Mouse (Mus musculus) heart, postnatal 36 days (tissue): ENCODE measurements around the gene Gm20388. TPM values are rescaled to one million over a fixed set of nuclear protein-coding genes. Genes with fewer than 3 reads are reported as not detected.
A peak's percentile ranks its signal among the peaks of the same experiment; 100 is the strongest.
"Not testable (repeated sequence)": the region's sequence is repeated elsewhere in the genome, so short reads cannot be mapped to it uniquely, and the experiment has no call there.

Source experiments
- DNase-seq, 2 experiments: peaks; one replicate each; pipeline ENCODE4 v3.0.0; 2021 to 2022
- intact Hi-C: fragments of 180-260 bp; cut with DNase I; formaldehyde crosslinking; loops from one replicate; pipeline ENCODE4 v1.15.1; 2025
- total RNA-seq, 2 experiments: library from RNA; stranded (reverse); gene quantifications; 2 replicates each; pipeline ENCODE4 v1.2.3; 2021

Gene Gm20388
- total RNA-seq, 2 experiments from 2014 or later: 3.5 to 4.9 TPM

DNA sequence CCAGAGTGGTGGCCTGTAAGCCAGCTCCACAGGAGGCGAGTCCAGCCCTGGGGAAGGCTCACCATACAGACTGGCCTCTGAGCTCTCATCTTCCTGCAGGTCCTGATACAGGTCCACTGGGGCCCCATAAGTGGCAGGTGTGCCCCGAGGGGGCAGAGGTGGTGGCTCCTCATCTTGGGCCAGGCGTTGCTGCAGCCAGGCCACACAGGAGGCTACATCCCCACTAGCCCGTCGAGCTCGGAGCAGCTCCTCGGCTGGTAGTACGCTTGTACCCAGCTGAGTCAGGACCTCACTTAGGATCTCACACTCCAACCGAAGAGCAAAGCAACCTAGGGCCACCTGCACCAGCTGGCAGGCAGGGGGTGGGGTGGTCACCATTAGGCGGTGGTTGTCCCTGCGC is 3323.1 kb downstream of the Gm20388 start:
- DNase-seq: no peak
- intact Hi-C loops: no loop called here

DNA sequence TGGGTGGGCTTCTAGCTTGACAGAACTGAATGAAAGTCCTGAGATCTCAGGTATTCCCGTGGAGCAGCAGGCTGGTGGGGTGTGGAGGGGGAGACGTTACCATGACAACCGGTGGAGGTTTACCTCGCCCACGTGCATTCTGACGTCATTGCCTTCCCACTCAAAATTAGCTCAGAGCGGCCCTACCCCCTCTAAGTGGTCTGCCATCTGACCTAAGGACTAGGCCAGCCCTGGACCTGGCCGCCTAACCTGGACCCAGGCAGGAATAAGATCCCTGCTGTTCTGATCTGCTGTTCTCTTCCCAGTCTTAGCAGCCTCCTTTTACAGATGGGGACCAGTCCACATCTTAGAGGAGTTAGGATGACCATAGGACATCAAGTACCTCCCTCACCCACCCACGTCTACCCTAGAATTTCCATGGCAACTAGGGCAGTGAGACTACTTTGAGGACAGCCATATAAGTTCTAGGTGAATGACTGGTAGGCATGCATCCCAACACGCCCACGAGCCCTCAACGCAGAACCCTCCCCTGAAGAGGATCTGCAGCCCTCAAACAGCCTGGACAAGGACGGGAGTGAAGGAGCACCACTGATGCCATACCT is 3324.4 kb downstream of the Gm20388 start:
- no peak for DNase-seq
- intact Hi-C loops: no loop called here

DNA sequence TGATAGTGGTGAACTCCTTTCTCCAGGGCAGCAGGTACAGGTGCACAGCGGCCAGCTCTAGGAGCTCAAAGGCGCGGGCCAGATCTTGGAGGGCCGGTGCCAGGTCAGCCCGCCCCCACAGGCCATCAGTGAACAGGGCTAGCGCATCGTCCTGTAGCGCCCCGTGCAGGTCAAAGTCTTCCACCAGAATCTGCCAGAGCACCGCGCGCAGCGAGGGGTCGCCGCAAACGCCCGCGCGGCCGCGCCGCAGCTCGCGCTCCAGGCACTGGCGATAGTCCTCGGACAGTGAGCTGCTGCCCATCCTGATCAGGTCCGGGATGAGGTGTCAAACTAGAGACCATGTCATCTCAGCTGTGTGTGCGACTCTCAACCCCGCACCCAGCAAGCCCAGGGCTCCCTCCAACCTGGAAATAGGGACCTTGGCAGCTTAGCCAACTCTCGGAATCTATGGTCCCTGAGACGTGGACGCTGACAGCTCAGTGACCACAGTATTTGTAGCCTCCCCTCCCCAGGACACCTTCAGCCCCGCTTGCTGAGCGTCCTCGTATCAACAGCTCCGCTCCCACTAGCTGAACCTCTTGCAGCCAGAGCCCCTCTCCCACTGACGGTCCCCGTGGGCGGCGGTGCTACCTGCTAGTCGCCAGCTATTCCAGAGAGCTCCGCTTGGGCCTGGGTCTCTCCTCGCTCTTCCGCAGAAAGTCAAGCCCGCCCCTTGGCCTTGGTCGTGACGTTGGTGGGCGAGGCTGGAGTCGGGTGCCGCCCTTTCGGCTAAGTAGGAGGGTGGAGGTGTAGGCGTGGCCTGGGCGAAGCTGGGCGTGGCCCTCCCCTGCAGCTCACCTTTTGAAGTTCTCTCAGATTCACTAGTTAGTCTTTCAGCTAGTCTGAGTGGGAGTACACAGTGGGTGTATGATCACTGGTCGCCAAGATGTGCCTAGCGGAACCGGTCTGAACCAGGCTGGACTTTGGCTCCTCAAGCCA is 3325.2 kb downstream of the Gm20388 start, which contains the start of gene Spata2l:
Gene Spata2l (minus strand): TSS at position 714 of the 978 bp plus-strand sequence.
- intact Hi-C loops: no loop called here
- DNase-seq: peak; percentile 80 to 83

DNA sequence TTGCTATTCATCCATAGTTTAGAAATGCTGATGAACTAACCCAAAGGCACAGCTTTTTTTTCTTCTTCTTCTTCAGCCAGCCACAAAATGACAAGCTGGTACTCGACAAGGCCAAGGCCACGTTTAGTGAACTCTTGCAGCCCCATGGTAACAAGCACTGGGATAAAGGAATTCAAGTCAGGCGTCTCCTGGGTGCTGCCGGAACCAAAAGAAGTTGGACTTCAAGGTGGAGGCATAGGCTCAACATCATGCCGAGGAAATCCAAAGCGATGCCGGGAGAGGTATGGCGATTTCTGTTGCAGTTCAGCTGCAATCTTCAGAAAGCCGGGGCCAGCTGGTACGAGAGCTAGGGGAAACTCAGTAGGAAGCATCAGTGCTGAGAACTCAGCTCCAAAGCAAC is 3328.8 kb downstream of the Gm20388 start:
- no peak for DNase-seq
- intact Hi-C loops: no loop called here

DNA sequence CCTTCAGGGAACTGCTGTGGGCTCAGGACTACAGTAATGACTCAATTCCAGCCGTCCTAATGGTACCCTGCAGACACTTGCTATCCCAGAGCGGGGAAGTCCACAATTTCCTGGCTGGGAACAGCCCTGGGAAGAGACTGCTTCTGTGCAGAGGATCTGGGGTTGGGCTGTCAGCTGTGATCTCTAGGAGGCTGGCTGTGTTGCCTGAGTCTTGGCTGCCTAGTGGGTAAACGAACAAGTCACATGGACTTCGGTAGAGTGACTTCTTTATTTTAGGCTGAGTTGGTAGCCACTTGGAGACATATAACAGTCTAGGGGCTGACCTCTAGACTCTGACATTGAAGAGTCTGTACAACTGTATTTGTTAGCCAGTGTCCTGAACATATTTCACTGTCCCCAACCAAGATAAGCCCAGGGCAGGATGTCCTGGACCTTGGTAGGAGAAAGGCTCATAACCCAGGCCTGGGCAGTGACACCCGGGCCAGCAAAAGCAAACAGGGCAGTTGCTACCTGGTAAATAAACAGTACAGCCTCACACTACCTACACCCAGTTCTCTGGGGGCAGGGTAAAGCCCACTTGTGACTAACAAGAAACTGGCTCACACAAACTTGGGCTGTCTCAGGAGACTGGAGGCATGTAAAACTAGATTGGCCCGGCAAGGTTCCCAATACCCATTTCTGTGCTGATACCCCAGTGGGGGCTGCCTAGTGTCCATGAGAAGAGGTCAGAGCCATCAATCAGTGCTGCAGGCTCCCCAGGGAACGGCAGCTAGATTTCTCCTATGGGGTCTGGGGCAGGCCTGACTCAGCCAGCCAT is 3331.7 kb downstream of the Gm20388 start:
- intact Hi-C loops: no loop called here
- DNase-seq: no peak

DNA sequence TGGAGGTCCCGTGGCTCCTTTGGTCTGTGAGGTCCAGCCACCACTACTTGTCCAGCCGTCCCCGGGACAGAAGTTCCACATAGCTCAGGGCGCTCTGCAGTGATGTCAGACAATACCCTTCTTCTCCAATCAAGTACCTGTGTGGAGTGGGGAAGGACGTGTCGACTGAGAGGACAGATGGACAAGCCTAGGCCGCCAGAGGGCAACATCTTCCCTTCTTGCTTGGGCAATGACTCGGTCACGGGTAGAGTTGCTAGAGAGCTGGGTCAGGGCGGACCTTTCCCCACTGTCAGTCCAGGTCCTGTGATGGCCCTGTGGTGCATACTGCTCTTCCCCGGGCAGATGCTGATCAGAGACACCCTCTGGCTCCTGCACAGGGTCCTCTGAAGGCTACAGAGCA is 3332.4 kb downstream of the Gm20388 start:
- intact Hi-C loops: no loop called here
- no peak for DNase-seq

DNA sequence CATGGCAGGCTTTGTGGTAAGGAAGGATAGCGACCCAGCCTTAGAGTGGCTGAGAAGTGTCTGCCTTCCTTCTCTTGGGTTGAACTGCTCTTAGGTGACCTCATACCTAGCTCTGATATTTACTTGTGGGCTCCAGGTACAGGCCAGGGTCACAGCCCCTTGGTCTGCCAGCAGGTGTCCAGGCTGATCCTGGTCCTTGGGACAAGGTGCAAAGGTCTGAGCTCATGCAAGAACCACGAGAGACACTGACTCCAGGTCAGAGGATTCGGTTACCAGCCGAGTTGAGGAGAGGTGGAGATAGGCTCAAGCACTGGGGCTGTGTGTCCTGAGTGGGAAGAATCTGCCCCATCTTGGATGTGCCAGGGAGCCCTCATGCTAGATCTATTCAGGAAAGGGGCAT is 3333.7 kb downstream of the Gm20388 start:
- DNase-seq: no peak
- intact Hi-C loops: no loop called here

DNA sequence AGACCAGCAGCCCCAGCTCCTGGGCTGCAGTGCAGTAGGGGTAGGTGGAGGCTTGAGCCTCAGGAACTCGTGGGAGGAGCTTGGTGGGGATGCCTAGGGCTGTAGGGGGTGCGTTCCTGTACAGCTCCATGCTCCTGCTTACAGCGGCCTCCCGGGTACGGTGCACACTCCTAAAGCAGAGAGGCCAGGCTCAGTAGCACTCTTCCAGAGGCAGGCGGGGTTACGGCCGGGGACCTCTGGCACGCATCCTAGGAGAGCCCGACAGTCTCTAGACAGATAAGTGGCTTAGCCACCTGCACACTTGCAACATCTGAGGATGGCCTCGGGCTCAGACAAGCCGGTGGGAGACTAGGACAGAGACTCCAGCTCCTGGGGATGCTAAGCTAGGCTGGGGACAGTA is 3334.9 kb downstream of the Gm20388 start:
- no peak for DNase-seq
- intact Hi-C loops: no loop called here

DNA sequence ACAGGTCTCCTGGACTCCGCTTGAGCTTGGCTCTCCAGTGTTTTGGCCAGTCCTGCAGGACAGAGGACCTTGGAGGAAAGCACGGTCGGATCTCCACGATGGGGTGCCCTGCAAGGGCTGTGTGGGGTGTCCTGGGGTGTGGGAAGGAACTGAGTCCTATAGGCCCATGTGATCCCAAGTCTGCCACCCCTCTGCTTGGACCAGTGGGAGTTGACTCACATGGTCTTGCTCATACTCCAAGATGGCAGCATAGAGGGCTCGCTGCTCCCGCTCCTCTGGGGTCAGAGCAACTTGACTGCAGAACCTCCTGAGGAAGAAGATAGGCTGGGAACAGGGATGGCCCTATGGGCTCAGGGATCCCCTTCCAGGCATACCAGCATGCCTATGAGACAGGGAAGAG is 3337.1 kb downstream of the Gm20388 start:
- DNase-seq: no peak
- intact Hi-C loops: no loop called here

DNA sequence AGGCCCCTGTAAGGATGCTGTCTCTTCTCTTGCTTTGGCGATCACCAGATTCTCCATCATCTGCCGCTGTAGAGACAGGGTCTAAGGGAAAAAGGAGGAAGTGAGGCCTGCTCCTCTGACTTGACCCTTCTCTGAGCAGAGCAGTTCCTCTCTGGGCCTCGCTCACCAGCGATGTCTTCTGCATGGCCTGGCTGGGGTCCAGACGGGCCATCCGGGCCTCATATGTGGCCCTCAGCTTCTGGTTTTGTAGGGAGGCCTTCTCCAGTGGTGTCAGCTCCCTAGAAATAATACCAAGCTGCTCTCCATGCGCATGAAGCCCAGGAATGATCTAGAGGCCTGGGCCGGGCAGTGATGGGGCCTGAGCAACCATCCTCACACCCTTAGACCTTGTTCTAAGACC is 3338.0 kb downstream of the Gm20388 start:
- no peak for DNase-seq
- intact Hi-C loops: no loop called here

DNA sequence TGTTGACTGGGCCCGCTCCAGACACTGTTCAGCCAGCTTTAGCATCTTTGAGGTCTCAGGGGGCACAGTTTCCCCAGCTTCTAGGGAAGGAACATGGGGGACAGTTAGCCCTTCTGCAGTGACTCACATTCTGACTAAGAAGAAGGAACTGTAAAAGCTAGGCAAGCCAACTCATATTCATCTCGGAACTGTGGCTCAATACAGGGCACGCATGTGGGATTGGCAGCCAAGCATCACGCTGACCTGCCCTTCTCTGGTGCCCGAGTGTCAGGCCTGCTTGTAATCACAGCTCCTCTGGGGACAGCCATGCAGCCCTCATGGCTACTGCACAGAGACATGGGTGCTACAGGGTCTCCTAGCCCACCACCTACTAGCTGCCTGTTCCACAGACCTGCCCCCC is 3340.3 kb downstream of the Gm20388 start:
- no peak for DNase-seq
- intact Hi-C loops: no loop called here

DNA sequence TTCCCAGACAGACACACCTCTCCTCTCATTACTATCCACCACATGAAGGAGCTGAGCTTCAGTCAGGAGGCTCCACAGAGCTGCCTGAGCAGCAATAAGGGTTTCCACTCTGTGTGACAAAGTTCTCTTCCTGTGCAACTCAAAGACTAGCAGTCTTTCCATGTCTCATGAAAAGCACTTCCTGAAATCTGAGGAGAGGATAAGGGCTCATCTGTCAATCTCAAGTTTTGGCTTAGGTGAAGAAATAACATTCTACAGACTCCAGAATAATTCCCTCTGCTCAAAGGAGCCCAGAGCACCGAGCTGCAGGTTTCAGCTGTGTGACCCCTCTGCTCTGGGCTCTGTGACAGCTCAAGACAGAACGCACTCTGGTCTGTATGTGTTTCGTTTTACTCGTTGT is 3342.3 kb downstream of the Gm20388 start:
- no peak for DNase-seq
- intact Hi-C loops: no loop called here

DNA sequence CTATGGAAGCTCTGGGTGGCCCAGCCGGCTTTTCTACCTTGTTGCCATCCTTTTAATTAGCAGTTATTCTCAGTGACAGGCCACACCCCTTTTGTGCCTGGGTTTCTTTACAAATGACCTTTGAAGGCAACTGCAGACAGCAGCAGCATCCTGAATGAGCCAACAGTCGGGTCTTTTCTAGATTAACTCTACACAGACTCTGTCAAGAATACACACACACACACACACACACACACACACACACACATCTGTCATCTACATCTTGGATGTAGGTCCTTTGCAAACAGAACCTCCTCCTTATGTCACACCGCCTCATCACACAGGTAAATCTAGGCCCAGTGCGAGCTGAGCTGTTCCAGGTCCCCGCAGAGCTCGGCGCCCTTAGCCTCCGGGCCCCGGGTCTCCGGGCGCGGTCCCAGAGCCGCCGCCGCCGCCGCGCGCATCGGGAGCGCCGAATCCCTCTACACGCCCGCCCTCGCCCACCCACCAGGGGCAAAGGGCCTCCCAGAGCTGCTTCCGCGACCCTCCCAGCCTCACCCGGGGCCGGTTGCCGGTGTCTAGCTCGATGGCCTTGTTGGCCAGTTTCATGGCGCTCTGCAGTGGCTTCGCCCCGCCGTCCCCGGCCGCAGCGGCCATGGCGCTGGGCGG is 3342.9 kb downstream of the Gm20388 start:
- DNase-seq: no peak
- intact Hi-C loops: no loop called here

DNA sequence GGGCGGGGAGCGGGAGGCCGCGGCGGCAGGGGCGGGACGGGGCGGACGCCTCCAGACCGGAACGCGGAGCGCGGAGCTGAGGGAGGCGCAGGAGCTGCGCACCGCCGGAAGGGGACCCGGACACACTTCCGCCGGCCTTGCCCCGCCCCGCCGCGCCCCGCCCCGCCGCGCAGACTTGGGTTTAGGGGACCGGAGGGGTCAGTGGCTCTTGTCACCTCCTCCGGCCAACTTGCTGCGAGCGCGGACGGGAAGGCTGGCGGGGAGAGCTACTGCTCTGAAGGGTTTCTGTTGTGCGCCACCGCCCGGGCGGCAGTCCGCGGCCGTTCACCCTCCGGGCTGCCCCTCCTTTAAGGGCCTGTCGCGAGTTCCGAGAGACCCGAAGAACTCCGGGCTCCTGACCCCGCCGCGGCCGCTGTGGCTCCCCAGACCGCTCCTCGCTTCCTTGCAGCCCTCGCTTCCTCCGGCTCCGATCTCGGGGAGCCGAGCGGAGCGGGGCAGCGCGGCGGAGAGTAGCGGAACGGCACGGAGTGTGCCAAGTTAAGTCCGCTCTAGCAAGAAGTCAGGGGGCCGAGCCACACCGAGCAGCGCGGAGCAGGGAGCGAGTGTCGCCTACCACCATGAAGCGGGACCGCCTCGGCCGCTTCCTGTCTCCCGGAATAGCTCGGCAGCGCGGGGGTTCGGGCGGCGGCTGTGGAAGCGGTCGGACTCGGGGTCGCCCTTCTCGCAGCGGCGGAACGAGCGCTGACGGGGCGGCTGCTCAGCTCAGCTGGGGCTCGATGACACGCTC is 3343.7 kb downstream of the Gm20388 start, which contains the start of the genes Zfp276 and Vps9d1:
Gene Zfp276 (plus strand): TSS at position 97 of the 787 bp plus-strand sequence.
Gene Vps9d1 (minus strand): TSS at position 250 of the 787 bp plus-strand sequence.
- peak; percentile 88 to 91 for DNase-seq
- intact Hi-C loops: no loop called here

DNA sequence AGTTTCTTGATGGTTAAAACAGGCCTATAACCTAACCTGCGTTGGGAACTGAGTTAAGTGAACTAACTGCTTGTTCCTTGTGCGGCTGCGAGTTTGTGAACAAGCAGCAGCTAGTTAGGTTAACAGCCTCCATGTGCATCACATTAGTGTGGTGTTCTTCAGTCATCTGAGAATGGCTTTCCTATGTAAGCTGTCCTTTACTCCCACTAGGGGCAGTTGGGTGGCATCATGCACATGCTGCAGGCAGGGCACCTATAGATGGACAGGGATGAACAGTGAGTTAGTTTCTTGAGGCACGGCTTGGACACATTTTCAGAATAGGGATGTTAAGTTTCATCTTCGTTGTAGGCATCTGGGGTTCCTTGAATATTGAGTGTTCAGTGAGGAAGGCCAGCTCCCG is 3344.5 kb downstream of the Gm20388 start:
- intact Hi-C loops: no loop called here
- DNase-seq: no peak

DNA sequence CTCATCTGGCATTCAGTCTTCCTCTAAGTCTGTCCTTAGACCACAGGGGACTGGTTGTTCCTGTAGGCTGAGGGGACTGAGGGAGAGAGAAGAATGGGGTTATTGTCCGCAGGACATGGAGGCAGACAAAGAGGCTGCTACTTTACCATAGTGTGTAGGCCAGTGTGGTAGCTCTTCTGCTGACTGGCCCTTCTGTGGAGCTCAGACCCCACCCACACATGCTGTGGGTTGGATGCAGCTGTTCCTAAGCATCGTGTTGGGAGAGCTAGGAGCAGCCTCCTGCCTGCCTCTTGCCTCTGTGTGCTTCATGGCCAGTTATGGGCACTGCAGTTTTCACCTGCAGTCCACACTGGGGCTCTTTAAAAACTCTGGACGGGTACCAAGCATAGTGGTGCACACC is 3346.5 kb downstream of the Gm20388 start:
- no peak for DNase-seq
- intact Hi-C loops: no loop called here

DNA sequence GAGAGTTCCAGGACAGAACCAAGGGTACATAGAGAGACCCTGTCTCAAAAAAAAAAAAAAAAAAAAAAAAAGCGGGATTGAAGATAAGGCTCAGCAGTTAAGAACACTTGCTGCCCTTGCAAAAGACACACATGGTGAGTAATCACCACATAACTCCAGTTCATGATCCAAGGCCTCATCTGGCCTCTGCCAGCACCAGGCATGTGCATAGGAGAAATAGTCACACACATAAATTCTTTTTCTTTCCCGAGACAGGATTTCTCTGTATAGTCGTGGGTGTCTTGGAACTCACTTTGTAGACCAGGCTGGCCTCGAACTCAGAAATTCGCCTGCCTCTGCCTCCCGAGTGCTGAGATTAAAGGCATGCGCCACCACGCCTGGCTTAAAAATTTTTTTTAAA is 3347.0 kb downstream of the Gm20388 start:
- intact Hi-C loops, DNase-seq: not testable (repeated sequence)

DNA sequence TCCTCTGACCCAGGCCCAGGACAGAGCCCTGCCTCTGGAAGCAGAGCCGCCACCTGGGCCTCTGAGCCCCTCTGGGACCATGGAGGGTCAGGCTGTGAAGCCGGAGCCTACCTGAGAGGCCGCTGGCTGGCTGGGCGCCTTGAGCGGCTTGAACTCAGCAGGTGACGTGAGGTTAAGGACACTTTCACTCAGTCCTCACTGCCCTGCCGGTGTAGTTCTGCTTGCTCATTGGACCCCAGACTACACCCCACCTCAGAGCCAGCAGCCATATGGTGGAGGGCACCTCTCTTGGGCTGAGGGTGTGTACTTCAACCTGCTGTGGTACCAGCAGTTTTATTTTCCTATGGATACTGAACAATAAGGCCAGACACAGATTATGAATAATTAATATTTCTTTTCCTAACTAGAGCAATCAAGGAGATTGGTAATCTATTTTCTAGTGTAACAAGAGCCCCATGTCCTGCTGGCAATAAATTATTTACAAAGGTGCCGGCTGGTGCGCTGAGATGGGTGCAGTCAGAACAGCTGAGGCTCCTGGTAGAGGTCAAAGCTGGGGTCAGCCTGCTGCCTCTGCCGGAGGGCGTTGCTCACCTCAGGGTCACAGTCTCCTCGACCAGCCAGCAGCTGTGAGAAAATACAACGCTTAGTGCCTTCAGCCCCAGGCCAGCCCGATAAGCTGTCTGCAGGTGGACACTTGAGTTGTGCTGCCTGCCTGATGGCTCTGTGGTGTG is 3357.4 kb downstream of the Gm20388 start:
- DNase-seq: no peak
- intact Hi-C loops: no loop called here

DNA sequence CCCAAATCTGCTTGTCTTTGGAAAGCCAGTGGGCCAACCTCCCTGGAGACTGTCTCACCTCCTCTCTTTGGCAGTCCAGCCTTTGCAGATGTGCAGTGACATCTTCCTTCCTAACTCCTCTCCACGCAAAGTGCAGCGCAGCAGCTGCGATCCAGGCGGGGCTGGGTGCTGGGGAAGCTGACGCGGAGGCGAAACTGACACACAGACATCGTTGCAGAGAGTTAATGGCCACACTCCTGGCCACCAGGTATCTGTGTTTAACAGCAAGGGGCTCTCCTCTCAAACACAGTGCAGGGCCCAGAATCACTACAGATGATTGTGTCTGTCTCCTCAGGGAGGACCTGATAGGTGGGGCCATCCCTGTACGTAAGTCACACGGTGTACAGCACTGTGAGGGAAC is 3360.5 kb downstream of the Gm20388 start:
- DNase-seq: no peak

More for the DNA sequence above, 3360.5 kb downstream of the Gm20388 start:
- intact Hi-C loops: no loop called here
